Mouse (Mus musculus) embryonic fibroblast, embryonic 13.5 days (primary cell): ENCODE measurements around the gene Rangap1. TPM values are rescaled to one million over a fixed set of nuclear protein-coding genes. Genes with fewer than 3 reads are reported as not detected.
A peak's percentile ranks its signal among the peaks of the same experiment; 100 is the strongest.

Experiments used
- H3K27ac ChIP-seq: 2 replicates; pipeline ENCODE4 v1.5.1; 2012; ENCODE audit warnings: low read length, control low read depth, inconsistent platforms; ENCODE audit not compliant: insufficient read depth
- H3K4me1 ChIP-seq: 2 replicates; pipeline ENCODE4 v1.6.1; 2011; ENCODE audit warnings: low read length; ENCODE audit not compliant: control insufficient read depth, insufficient read depth
- H3K4me3 ChIP-seq: 2 replicates; pipeline ENCODE4 v1.5.1; 2011; ENCODE audit warnings: mild to moderate bottlenecking, control low read depth, low read length; ENCODE audit not compliant: insufficient read depth
- CTCF ChIP-seq: IDR thresholded peaks from 2 replicates; pipeline ENCODE4 v1.5.1; 2011; ENCODE audit warnings: mild to moderate bottlenecking, control low read depth, low read length, moderate library complexity, borderline replicate concordance; ENCODE audit not compliant: insufficient read depth
- POLR2A ChIP-seq: IDR thresholded peaks from 2 replicates; pipeline ENCODE4 v1.6.1; 2011; ENCODE audit warnings: low read depth, mild to moderate bottlenecking, control low read depth, low read length, moderate library complexity
- polyA plus RNA-seq: library from polyadenylated mRNA; stranded (reverse); fragments of >200 nt; gene quantifications from 2 replicates; pipeline ENCODE4 v1.2.4, GENCODE M21; 2011; ENCODE audit warnings: low read depth; ENCODE audit not compliant: missing spikeins, insufficient read length

Gene Rangap1
- polyA plus RNA-seq, 1 experiment: 69.1 TPM

DNA sequence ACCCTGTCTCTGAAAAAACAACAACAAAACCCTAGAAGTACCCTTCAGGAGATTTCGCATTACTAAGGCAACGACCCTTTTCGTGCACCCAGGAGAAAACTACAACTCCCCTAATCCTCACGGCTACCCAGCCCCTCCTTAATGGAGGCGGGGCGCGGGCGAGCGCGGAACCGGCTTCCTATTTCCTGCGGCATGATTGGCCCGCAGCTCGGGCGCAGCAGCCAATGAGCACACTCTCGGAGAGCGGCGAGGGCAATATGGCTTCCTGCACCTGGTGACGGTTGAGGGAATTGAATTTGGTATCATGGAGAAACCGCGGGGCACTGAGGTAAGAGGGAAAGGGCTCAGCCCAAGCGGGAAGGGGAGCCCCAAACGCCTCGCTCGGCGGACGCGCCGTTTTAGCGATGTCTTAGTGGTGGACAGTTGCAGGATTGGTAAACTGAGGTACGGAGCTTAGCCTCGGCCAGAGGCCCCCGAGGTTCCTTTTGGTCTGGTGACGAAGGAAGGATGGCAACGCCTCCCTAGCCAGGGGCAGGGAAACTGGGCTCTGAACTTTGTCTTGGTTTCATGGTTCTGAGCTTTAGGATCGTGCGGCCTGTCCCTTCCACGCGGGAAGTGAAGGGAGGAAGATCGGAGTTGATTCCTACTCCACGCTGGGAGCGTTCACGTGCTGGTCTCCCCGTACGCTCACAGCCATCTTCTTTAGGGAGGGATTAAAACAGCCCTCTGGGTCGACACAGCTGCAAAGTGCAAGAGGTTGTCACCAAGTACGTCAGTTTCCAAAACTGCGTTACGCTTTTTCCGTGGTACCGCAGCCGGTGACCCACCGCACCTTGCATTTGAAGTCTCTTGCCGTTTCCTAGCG lies 81.4 kb downstream of the Rangap1 start, which contains the start of gene L3mbtl2:
Gene L3mbtl2 (plus strand): TSS at position 193 of the 865 bp plus-strand sequence.
- no peak within 1 kb of the TSS for H3K27ac ChIP-seq
- TF ChIP-seq POLR2A (peak; percentile 57; the same call in 1 of the 2 replicates), CTCF (no peak)
- no peaks in the 10 kb centered on the region for H3K4me1 ChIP-seq
- H3K4me3 ChIP-seq: peak within 1 kb of the TSS; percentile 87

DNA sequence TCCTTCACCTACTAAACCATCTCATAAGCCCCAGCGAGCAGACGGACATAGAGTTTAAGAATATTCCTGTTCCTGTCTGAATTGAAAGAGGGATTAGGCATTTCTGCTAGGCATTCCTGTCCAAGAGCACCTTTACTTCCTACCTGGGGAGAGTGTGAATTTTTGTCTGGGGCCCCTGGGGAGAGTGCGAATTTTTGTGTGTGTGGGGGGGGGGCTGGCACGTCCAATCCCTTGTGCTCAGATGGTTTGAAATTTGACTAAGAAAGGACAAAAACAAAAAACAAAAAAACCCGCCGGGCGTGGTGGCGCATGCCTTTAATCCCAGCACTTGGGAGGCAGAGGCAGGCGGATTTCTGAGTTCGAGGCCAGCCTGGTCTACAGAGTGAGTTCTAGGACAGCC lies 82.0 kb downstream of the Rangap1 start:
- Histone ChIP-seq H3K4me1 (no peaks in the 10 kb centered on the region), H3K4me3 (no peak overlapping the region), H3K27ac (no peak overlapping the region)
- TF ChIP-seq CTCF (no peak), POLR2A (no peak)

DNA sequence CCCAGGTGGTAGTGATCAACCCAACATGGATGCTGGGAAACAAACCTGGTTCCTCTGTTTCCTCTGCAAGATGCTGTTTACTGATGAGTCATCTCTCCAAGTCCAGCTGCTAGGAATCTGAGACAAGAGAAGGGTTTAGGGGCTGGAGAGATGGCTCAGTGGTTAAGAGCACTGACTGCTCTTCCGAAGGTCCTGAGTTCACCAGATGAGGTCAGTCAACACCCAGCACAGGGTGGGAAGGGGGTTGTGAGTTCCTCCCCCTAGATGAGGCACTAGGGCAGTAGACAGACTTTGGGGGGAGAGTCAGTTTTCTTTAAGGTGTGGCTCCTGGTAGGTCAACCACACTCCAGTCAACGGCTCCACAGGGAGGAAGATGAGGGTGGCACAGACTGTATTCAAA lies 83.6 kb downstream of the Rangap1 start:
- H3K4me3 ChIP-seq: no peak overlapping the region
- no peak overlapping the region for H3K27ac ChIP-seq
- TF ChIP-seq CTCF (no peak), POLR2A (no peak)
- H3K4me1 ChIP-seq: no peaks in the 10 kb centered on the region

Other genes starting within 250 kb of the Rangap1 start
- gene Ep300, start 160.2 kb downstream of the Rangap1 start, polyA plus RNA-seq: 63.6 and 67.2 TPM in 2 replicates
- 7.8 and 9.5 TPM in 2 replicates for gene L3mbtl2, start 81.6 kb downstream of the Rangap1 start, polyA plus RNA-seq
- gene Chadl, start 48.2 kb downstream of the Rangap1 start, polyA plus RNA-seq: 1.1 and 2.3 TPM in 2 replicates
- gene Zc3h7b, start 473 bp downstream of the Rangap1 start, polyA plus RNA-seq: 41.2 and 50.6 TPM in 2 replicates
- 37.4 and 43.1 TPM in 2 replicates for gene Tef, start 56.9 kb upstream of the Rangap1 start, polyA plus RNA-seq
- 21.4 and 22.8 TPM in 2 replicates for gene Tob2, start 113.3 kb upstream of the Rangap1 start, polyA plus RNA-seq
- gene Phf5a, start 126.4 kb upstream of the Rangap1 start, polyA plus RNA-seq: 53.0 and 71.3 TPM in 2 replicates
- gene Aco2, start 126.8 kb upstream of the Rangap1 start, polyA plus RNA-seq: 143 and 150 TPM in 2 replicates
- 12.3 and 16.2 TPM in 2 replicates for gene Polr3h, start 180.7 kb upstream of the Rangap1 start, polyA plus RNA-seq
- 3.3 and 4.4 TPM in 2 replicates for gene Csdc2, start 191.2 kb upstream of the Rangap1 start, polyA plus RNA-seq
- 88.7 and 121 TPM in 2 replicates for gene Pmm1, start 215.4 kb upstream of the Rangap1 start, polyA plus RNA-seq
- not detected in 2 replicates for gene 1700029P11Rik, start 235.0 kb upstream of the Rangap1 start, polyA plus RNA-seq
- 37.4 and 38.1 TPM in 2 replicates for gene Xrcc6, start 242.3 kb upstream of the Rangap1 start, polyA plus RNA-seq